Mouse (Mus musculus) megakaryocyte, adult 5-6 weeks (primary cell): ENCODE data around the gene Als2. TPM values are rescaled to one million over a fixed set of nuclear protein-coding genes. Genes with fewer than 3 reads are reported as not detected.

Experiments used
- total RNA-seq, 2 experiments: library from RNA; stranded (forward) in 1 of 2; stranded (reverse) in 1 of 2; fragments of 153-499, 151-499 nt in 1 of 2; fragments of 221-1000, 200-1000 nt in 1 of 2; gene quantifications; 2 replicates each; pipeline versions ENCODE4 v1.2.3 to v1.2.4; 2015 to 2017

Gene Als2
- total RNA-seq, 2 experiments from 2014 or later, result 2.1 to 5.1 TPM

Other genes starting within 250 kb of the Als2 start
- not detected in 2 replicates for gene C2cd6, start 142.3 kb downstream of the Als2 start, total RNA-seq (2015)
- not detected in 2 replicates for gene C2cd6, start 142.3 kb downstream of the Als2 start, total RNA-seq (2017)
- gene Tmem237, start 116.8 kb downstream of the Als2 start, total RNA-seq (2015), result 2.4 and 5.8 TPM in 2 replicates
- gene Tmem237, start 116.8 kb downstream of the Als2 start, total RNA-seq (2017), result 7.2 and 11.0 TPM in 2 replicates
- gene Mpp4, start 73.8 kb downstream of the Als2 start, total RNA-seq (2015), result 0.11 TPM in 1 of 2 replicates, not detected in the other
- gene Mpp4, start 73.8 kb downstream of the Als2 start, total RNA-seq (2017), result not detected in 2 replicates
- gene Cdk15, start 19.7 kb upstream of the Als2 start, total RNA-seq (2015), result not detected in 2 replicates
- gene Cdk15, start 19.7 kb upstream of the Als2 start, total RNA-seq (2017), result not detected in 2 replicates
- 4.7 and 5.9 TPM in 2 replicates for gene Fzd7, start 245.2 kb upstream of the Als2 start, total RNA-seq (2015)
- 3.2 and 3.9 TPM in 2 replicates for gene Fzd7, start 245.2 kb upstream of the Als2 start, total RNA-seq (2017)